In genomic region chr6:41018629-41019028, GRCm38 (mm10) we compare ENCODE assay signal across 35 mouse cellular contexts. TPM values are rescaled to one million over a fixed set of nuclear protein-coding genes. Genes with fewer than 3 reads are reported as not detected.
DNase-seq lines count a peak whose midpoint lies in the region; ATAC-seq and TF ChIP-seq lines count a peak whose summit lies in the region.
"Had no signal": no experiment of that assay in that cellular context is flagged by ENCODE, and none has a peak within 500 bp of the region (broad histone marks: within the 10 kb centered on the region; RNA-seq: fewer than 3 reads in every experiment).

No protein-coding gene starts in this region.

- no peak for TF ChIP-seq POLR2A in bone marrow macrophage, adult 2 months (IDR thresholded peaks at IDR 0.05; ENCODE audit: borderline replicate concordance, low read depth, low read length)
- TF ChIP-seq POLR2A in thymus, adult 2 months (IDR thresholded peaks at IDR 0.05; ENCODE audit: control insufficient read depth, extremely low read depth, insufficient read depth, low read length, poor library complexity) = no peak

- H3K9me3 ChIP-seq in intestine, embryonic 16.5 days (ENCODE audit: control insufficient read depth, low read length) = no peaks in the 10 kb centered on the region
- no peaks in the 10 kb centered on the region for H3K9me3 ChIP-seq in intestine, postnatal 0 days (ENCODE audit: control insufficient read depth)
- H3K9me3 ChIP-seq: forebrain, embryonic 10.5 days; forebrain, embryonic 13.5 days; G1E; heart, embryonic 10.5 days; heart, embryonic 13.5 days; hindbrain, embryonic 12.5 days; hindbrain, embryonic 15.5 days had no signal

- no peak for TF ChIP-seq CTCF in intestine, postnatal 0 days (IDR thresholded peaks at IDR 0.05; ENCODE audit: low read depth)
- no peak for TF ChIP-seq CTCF in bone marrow macrophage, adult 2 months (IDR thresholded peaks at IDR 0.05; ENCODE audit: low read depth, low read length)
- no peak for TF ChIP-seq CTCF in thymus, adult 2 months (IDR thresholded peaks at IDR 0.05; ENCODE audit: borderline replicate concordance, control insufficient read depth, extremely low read depth, insufficient read depth, low read length, poor library complexity)

- H3K36me3 ChIP-seq in intestine, embryonic 16.5 days (ENCODE audit: control insufficient read depth, insufficient read depth, low read length) = no peaks in the 10 kb centered on the region
- no peaks in the 10 kb centered on the region for H3K36me3 ChIP-seq in intestine, postnatal 0 days (ENCODE audit: control insufficient read depth, insufficient read depth)
- no peaks in the 10 kb centered on the region for H3K36me3 ChIP-seq in thymus, adult 2 months (ENCODE audit: control insufficient read depth, insufficient read depth, low read length)
- H3K36me3 ChIP-seq: forebrain, embryonic 10.5 days; G1E; heart, embryonic 10.5 days; heart, embryonic 13.5 days; hindbrain, embryonic 12.5 days; hindbrain, embryonic 15.5 days had no signal

- peak; percentile 26; the same call in 1 of the 2 replicates for ATAC-seq in intestine, embryonic 16.5 days
- no peak for ATAC-seq in intestine, postnatal 0 days
- ATAC-seq in megakaryocyte, adult 5-6 weeks (ENCODE audit: poor library complexity, severe bottlenecking) = peak; percentile 86
- ATAC-seq: forebrain, embryonic 13.5 days; forebrain, embryonic 16.5 days; Patski had no signal

- H3K27me3 ChIP-seq in intestine, embryonic 16.5 days (replicated peaks; ENCODE audit: control insufficient read depth, insufficient read depth, low read length) = no peaks in the 10 kb centered on the region
- no peaks in the 10 kb centered on the region for H3K27me3 ChIP-seq in intestine, postnatal 0 days (replicated peaks; ENCODE audit: control insufficient read depth, insufficient read depth, low read length)
- H3K27me3 ChIP-seq in thymus, adult 2 months (ENCODE audit: control insufficient read depth, insufficient read depth, low read length) = no peaks in the 10 kb centered on the region
- H3K27me3 ChIP-seq: CH12.LX; forebrain, embryonic 13.5 days; heart, embryonic 13.5 days; hindbrain, embryonic 12.5 days; hindbrain, embryonic 15.5 days; Patski had no signal

- H3K9ac ChIP-seq in intestine, embryonic 16.5 days (ENCODE audit: low read depth, low read length) = no peak overlapping the region
- no peak overlapping the region for H3K9ac ChIP-seq in intestine, postnatal 0 days (ENCODE audit: low read depth, low read length)
- H3K9ac ChIP-seq: forebrain, embryonic 13.5 days; heart, embryonic 13.5 days; hindbrain, embryonic 12.5 days; hindbrain, embryonic 15.5 days had no signal

- no peak overlapping the region for H3K4me2 ChIP-seq in intestine, embryonic 16.5 days (ENCODE audit: low read depth, low read length)
- no peak overlapping the region for H3K4me2 ChIP-seq in intestine, postnatal 0 days (replicated peaks; ENCODE audit: low read depth)
- H3K4me2 ChIP-seq: forebrain, embryonic 13.5 days; heart, embryonic 13.5 days; hindbrain, embryonic 12.5 days; hindbrain, embryonic 15.5 days had no signal

- no peak for DNase-seq in thymus, adult 2 months
- no peak for DNase-seq in ovary, postnatal 36 days (ENCODE audit: low spot score)
- DNase-seq in embryo, embryonic 10.5 days (ENCODE audit: low spot score) = no peak
- DNase-seq: adrenal gland, postnatal 10 days; adrenal gland, postnatal 36 days; cerebellum, adult 11-12 months; cerebellum, adult 9-10 months; cerebellum, postnatal 25 days; gastrocnemius, postnatal 10 days; heart, adult 2 months; heart, postnatal 14 days; kidney, adult 18-20 months had no signal

- no peak overlapping the region for H3K4me3 ChIP-seq in intestine, embryonic 16.5 days (ENCODE audit: low read length)
- H3K4me3 ChIP-seq in intestine, postnatal 0 days (ENCODE audit: low read depth, low read length) = no peak overlapping the region
- H3K4me3 ChIP-seq in bone marrow macrophage, adult 2 months (ENCODE audit: insufficient read depth, low read length) = no peak overlapping the region
- no peak overlapping the region for H3K4me3 ChIP-seq in thymus, adult 2 months (ENCODE audit: control insufficient read depth, insufficient read depth, low read length)
- H3K4me3 ChIP-seq: forebrain, embryonic 10.5 days; forebrain, embryonic 13.5 days; heart, adult 2 months; heart, embryonic 10.5 days; heart, embryonic 13.5 days; hindbrain, embryonic 12.5 days; hindbrain, embryonic 15.5 days had no signal

- H3K27ac ChIP-seq in intestine, embryonic 16.5 days (ENCODE audit: low read length) = no peak overlapping the region
- no peak overlapping the region for H3K27ac ChIP-seq in intestine, postnatal 0 days (ENCODE audit: low read depth, low read length)
- peak overlapping the region; percentile 59 for H3K27ac ChIP-seq in bone marrow macrophage, adult 2 months (ENCODE audit: insufficient read depth, low read depth, low read length)
- H3K27ac ChIP-seq in thymus, adult 2 months (ENCODE audit: control insufficient read depth, insufficient read depth, low read length) = no peak overlapping the region
- H3K27ac ChIP-seq: forebrain, embryonic 10.5 days; forebrain, embryonic 13.5 days; heart, adult 2 months; heart, embryonic 10.5 days; heart, embryonic 13.5 days; hindbrain, embryonic 12.5 days; hindbrain, embryonic 15.5 days had no signal

- no peaks in the 10 kb centered on the region for H3K4me1 ChIP-seq in intestine, embryonic 16.5 days (ENCODE audit: control insufficient read depth, insufficient read depth, low read length)
- H3K4me1 ChIP-seq in intestine, postnatal 0 days (replicated peaks; ENCODE audit: control insufficient read depth, insufficient read depth, low read length) = no peaks in the 10 kb centered on the region
- peaks cover 12% of the 10 kb centered on the region for H3K4me1 ChIP-seq in bone marrow macrophage, adult 2 months (ENCODE audit: control insufficient read depth, insufficient read depth, low read length)
- H3K4me1 ChIP-seq in thymus, adult 2 months (replicated peaks; ENCODE audit: control insufficient read depth, insufficient read depth, low read length) = no peaks in the 10 kb centered on the region
- H3K4me1 ChIP-seq: forebrain, embryonic 10.5 days; forebrain, embryonic 13.5 days; heart, embryonic 10.5 days; heart, embryonic 13.5 days; hindbrain, embryonic 12.5 days; hindbrain, embryonic 15.5 days had no signal

- 64% methylated on average over 2 of the region's 2 CpGs for WGBS in intestine, embryonic 16.5 days
- 36% methylated on average over 2 of the region's 2 CpGs for WGBS in intestine, postnatal 0 days
- WGBS in thymus, adult 2 months = 90% methylated on average over 2 of the region's 2 CpGs

RNA-seq across cellular contexts. Expression of gene 2210010C04Rik, which starts 16.7 kb away (rescaled TPM):
- 3.6 and 6.0 TPM in 2 replicates for polyA plus RNA-seq in intestine, embryonic 16.5 days (2015; fragmentation: Nextera tagmentation; extraction: Ambion mirVana)
- 2.2 and 5.2 TPM in 2 replicates for polyA plus RNA-seq in intestine, postnatal 0 days (2015; fragmentation: Nextera tagmentation; extraction: Ambion mirVana)
- polyA plus RNA-seq in bone marrow macrophage, adult 2 months (2012; ENCODE audit: insufficient read depth, insufficient read length, missing spikeins) = not detected in 2 replicates
- total RNA-seq in megakaryocyte, adult 5-6 weeks (2015) = not detected in 2 replicates
- total RNA-seq in megakaryocyte, adult 5-6 weeks (2017) = not detected in 2 replicates
- polyA plus RNA-seq in thymus, adult 2 months (2012; rRNA removed) = 0.27 TPM in 2 replicates
- total RNA-seq: adrenal gland, adult 18-20 months; adrenal gland, postnatal 10 days; adrenal gland, postnatal 36 days; CH12.LX; G1E; gastrocnemius, adult 18-20 months; gastrocnemius, postnatal 10 days; gastrocnemius, postnatal 4 days; heart, adult 2 months; heart, postnatal 14 days; hematopoietic stem cell, adult 5-6 weeks had no signal
- polyA plus RNA-seq: embryonic facial prominence, embryonic 11.5 days; embryonic facial prominence, embryonic 14.5 days; forebrain, embryonic 10.5 days; forebrain, embryonic 13.5 days; forebrain, embryonic 16.5 days; G1E; heart, embryonic 10.5 days; heart, embryonic 13.5 days; heart, embryonic 16.5 days; hindbrain, embryonic 12.5 days; hindbrain, embryonic 15.5 days had no signal

RNA-seq across cellular contexts. Expression of gene Gm2663, which starts 19.4 kb away (rescaled TPM):
- polyA plus RNA-seq in intestine, embryonic 16.5 days (2015; fragmentation: Nextera tagmentation; extraction: Ambion mirVana) = 0.39 and 0.59 TPM in 2 replicates
- 0.93 and 2.5 TPM in 2 replicates for polyA plus RNA-seq in intestine, postnatal 0 days (2015; fragmentation: Nextera tagmentation; extraction: Ambion mirVana)
- polyA plus RNA-seq in bone marrow macrophage, adult 2 months (2012; ENCODE audit: insufficient read depth, insufficient read length, missing spikeins) = not detected in 2 replicates
- not detected in 2 replicates for total RNA-seq in megakaryocyte, adult 5-6 weeks (2015)
- total RNA-seq in megakaryocyte, adult 5-6 weeks (2017) = not detected in 2 replicates
- polyA plus RNA-seq in thymus, adult 2 months (2012; rRNA removed) = not detected in 2 replicates
- total RNA-seq: adrenal gland, adult 18-20 months; adrenal gland, postnatal 10 days; adrenal gland, postnatal 36 days; CH12.LX; G1E; gastrocnemius, adult 18-20 months; gastrocnemius, postnatal 10 days; gastrocnemius, postnatal 4 days; heart, adult 2 months; heart, postnatal 14 days; hematopoietic stem cell, adult 5-6 weeks had no signal
- polyA plus RNA-seq: cortical plate, adult 2 months; embryonic facial prominence, embryonic 11.5 days; embryonic facial prominence, embryonic 14.5 days; forebrain, embryonic 10.5 days; forebrain, embryonic 13.5 days; forebrain, embryonic 16.5 days; G1E; heart, adult 2 months; heart, embryonic 10.5 days; heart, embryonic 16.5 days; hindbrain, embryonic 12.5 days; hindbrain, embryonic 15.5 days; Patski had no signal

RNA-seq across cellular contexts. Expression of gene 1810009J06Rik, which starts 54.1 kb away (rescaled TPM):
- 0.33 and 0.37 TPM in 2 replicates for polyA plus RNA-seq in intestine, embryonic 16.5 days (2015; fragmentation: Nextera tagmentation; extraction: Ambion mirVana)
- polyA plus RNA-seq in intestine, postnatal 0 days (2015; fragmentation: Nextera tagmentation; extraction: Ambion mirVana) = 2.3 and 2.5 TPM in 2 replicates
- polyA plus RNA-seq in bone marrow macrophage, adult 2 months (2012; ENCODE audit: insufficient read depth, insufficient read length, missing spikeins) = not detected in 2 replicates
- not detected in 2 replicates for total RNA-seq in megakaryocyte, adult 5-6 weeks (2015)
- not detected in 2 replicates for total RNA-seq in megakaryocyte, adult 5-6 weeks (2017)
- polyA plus RNA-seq in thymus, adult 2 months (2012; rRNA removed) = not detected in 2 replicates
- total RNA-seq: adrenal gland, adult 18-20 months; adrenal gland, postnatal 10 days; adrenal gland, postnatal 36 days; CH12.LX; G1E; gastrocnemius, adult 18-20 months; gastrocnemius, postnatal 10 days; gastrocnemius, postnatal 4 days; heart, adult 2 months; heart, postnatal 14 days; hematopoietic stem cell, adult 5-6 weeks had no signal
- polyA plus RNA-seq: cortical plate, adult 2 months; embryonic facial prominence, embryonic 11.5 days; embryonic facial prominence, embryonic 14.5 days; forebrain, embryonic 10.5 days; forebrain, embryonic 13.5 days; forebrain, embryonic 16.5 days; G1E; heart, adult 2 months; heart, embryonic 10.5 days; heart, embryonic 16.5 days; hindbrain, embryonic 12.5 days; hindbrain, embryonic 15.5 days; intestine, embryonic 14.5 days; Patski had no signal
